Mouse (Mus musculus) monocyte, adult 5-6 weeks (primary cell): ENCODE data around the gene Ccdc183. TPM values are rescaled to one million over a fixed set of nuclear protein-coding genes. Genes with fewer than 3 reads are reported as not detected.

ENCODE experiments used
- ATAC-seq: fragments of 153-309, 156-312 bp; replicated peaks from 2 replicates; pipeline ENCODE4 v1.8.0; 2017; ENCODE audit warnings: mild to moderate bottlenecking; ENCODE audit not compliant: low TSS enrichment, insufficient number of reproducible peaks, severe bottlenecking, poor library complexity, low FRiP score
- total RNA-seq: library from RNA; stranded (forward); fragments of 200-1000, 200-491, 200-594 nt; gene quantifications from 3 replicates; pipeline ENCODE4 v1.2.3, GENCODE M21; 2017

Ccdc183 gene
- total RNA-seq, 1 experiment from 2014 or later: not detected

- ATAC-seq: no peak
Observed at GRCm38 (mm10) chr2:25561946-25562345, 55.5 kb downstream of the Ccdc183 start.

GRCm38 (mm10) chr2:25560551-25560950 lies 56.9 kb downstream of the Ccdc183 start:
- ATAC-seq: no peak

GRCm38 (mm10) chr2:25558774-25559173 lies 58.7 kb downstream of the Ccdc183 start:
- ATAC-seq: no peak

Other genes starting within 250 kb of the Ccdc183 start
- 4.3 TPM in 1 of 3 replicates, not detected in the others for gene Sapcd2, start 245.4 kb downstream of the Ccdc183 start, total RNA-seq
- not detected in 3 replicates for gene Entpd2, start 221.8 kb downstream of the Ccdc183 start, total RNA-seq
- not detected in 3 replicates for gene Npdc1, start 218.3 kb downstream of the Ccdc183 start, total RNA-seq
- 8.9 to 13.9 TPM (median 11.0 TPM) in 3 replicates for gene Fut7, start 194.4 kb downstream of the Ccdc183 start, total RNA-seq
- 16.8 to 46.8 TPM (median 17.5 TPM) in 3 replicates for gene Abca2, start 189.0 kb downstream of the Ccdc183 start, total RNA-seq
- not detected in 3 replicates for gene Clic3, start 160.8 kb downstream of the Ccdc183 start, total RNA-seq
- gene Paxx, start 156.6 kb downstream of the Ccdc183 start, total RNA-seq: 21.4 to 39.6 TPM (median 32.9 TPM) in 3 replicates
- not detected in 3 replicates for gene Ptgds, start 147.6 kb downstream of the Ccdc183 start, total RNA-seq
- not detected in 3 replicates for gene Lcn12, start 123.8 kb downstream of the Ccdc183 start, total RNA-seq
- gene Fbxw5, start 116.9 kb downstream of the Ccdc183 start, total RNA-seq: 33.3 to 58.1 TPM (median 38.6 TPM) in 3 replicates
- gene C8g, start 116.0 kb downstream of the Ccdc183 start, total RNA-seq: not detected in 3 replicates
- gene Traf2, start 70.7 kb downstream of the Ccdc183 start, total RNA-seq: 16.6 to 29.4 TPM (median 18.0 TPM) in 3 replicates
- gene Edf1, start 59.8 kb downstream of the Ccdc183 start, total RNA-seq: 80.0 to 121 TPM (median 114 TPM) in 3 replicates
- 2.8 to 6.2 TPM in 2 of 3 replicates, not detected in the other for gene Mamdc4, start 42.8 kb downstream of the Ccdc183 start, total RNA-seq
- 0.67 to 1.9 TPM (median 1.1 TPM) in 3 replicates for gene Phpt1, start 42.5 kb downstream of the Ccdc183 start, total RNA-seq
- 0.10 TPM in 1 of 3 replicates, not detected in the others for gene Ajm1, start 35.9 kb downstream of the Ccdc183 start, total RNA-seq
- gene Rabl6, start 9.2 kb downstream of the Ccdc183 start, total RNA-seq: 42.7 to 71.6 TPM (median 51.7 TPM) in 3 replicates
- 12.4 to 19.4 TPM (median 14.3 TPM) in 3 replicates for gene Tmem141, start 4.3 kb upstream of the Ccdc183 start, total RNA-seq
- gene Fcna, start 10.4 kb upstream of the Ccdc183 start, total RNA-seq: not detected in 3 replicates
- not detected in 3 replicates for gene Lcn8, start 35.4 kb upstream of the Ccdc183 start, total RNA-seq
- gene Lcn5, start 40.3 kb upstream of the Ccdc183 start, total RNA-seq: not detected in 3 replicates
- not detected in 3 replicates for gene Lcn6, start 59.1 kb upstream of the Ccdc183 start, total RNA-seq
- gene Lcn10, start 65.0 kb upstream of the Ccdc183 start, total RNA-seq: not detected in 3 replicates
- not detected in 3 replicates for gene Obp2a, start 82.4 kb upstream of the Ccdc183 start, total RNA-seq
- gene Bmyc, start 89.1 kb upstream of the Ccdc183 start, total RNA-seq: 1.5 to 4.4 TPM (median 3.9 TPM) in 3 replicates
- not detected in 3 replicates for gene Obp2b, start 119.3 kb upstream of the Ccdc183 start, total RNA-seq
- not detected in 3 replicates for gene Lcn3, start 147.9 kb upstream of the Ccdc183 start, total RNA-seq
- not detected in 3 replicates for gene Lcn11, start 159.3 kb upstream of the Ccdc183 start, total RNA-seq
- not detected in 3 replicates for gene Gm13539, start 164.6 kb upstream of the Ccdc183 start, total RNA-seq
- not detected in 3 replicates for gene Glt6d1, start 198.2 kb upstream of the Ccdc183 start, total RNA-seq
- not detected in 3 replicates for gene Lcn9, start 205.5 kb upstream of the Ccdc183 start, total RNA-seq
- 0.39 TPM in 1 of 3 replicates, not detected in the others for gene Sohlh1, start 229.6 kb upstream of the Ccdc183 start, total RNA-seq
- 0.43 TPM in 1 of 3 replicates, not detected in the others for gene Kcnt1, start 246.1 kb upstream of the Ccdc183 start, total RNA-seq